Mouse (Mus musculus): ENCODE measurements around the gene Ccm2.
"Not testable (repeated sequence)": the region's sequence is repeated elsewhere in the genome, so short reads cannot be mapped to it uniquely, and the experiment has no call there.

DNA sequence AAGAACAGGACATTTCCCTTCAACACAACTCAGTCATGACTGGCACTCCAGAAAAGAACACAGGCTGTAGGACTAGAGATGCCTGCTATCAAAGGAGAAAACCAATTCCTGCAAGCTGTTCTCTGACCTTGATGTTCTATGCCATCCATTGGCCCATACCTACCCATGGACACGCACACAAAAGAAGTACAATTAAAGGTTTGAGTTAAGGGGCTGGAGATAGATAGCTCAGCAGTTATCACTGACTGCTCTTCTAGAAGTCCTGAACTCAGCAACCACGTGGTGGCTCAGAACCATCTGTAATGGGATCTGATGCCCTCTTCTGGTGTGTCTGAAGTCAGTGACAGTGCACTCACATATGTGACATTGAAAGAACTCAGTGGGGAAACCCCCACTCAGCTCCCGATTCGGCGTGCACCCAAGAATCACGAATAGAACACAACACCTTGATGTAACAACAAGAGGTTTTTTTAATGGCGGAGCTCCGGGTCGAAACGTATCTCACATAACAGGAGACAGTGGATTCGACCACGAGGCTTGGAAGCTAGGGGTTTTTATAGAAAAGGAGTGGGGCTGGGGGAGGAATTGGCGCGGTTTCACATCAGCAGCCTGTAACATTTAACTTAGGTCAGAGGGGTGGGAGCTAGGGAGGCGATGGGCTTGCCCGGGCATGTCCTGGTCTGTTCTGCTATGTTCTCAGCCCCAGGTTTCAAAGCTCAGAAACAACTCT, 20.0 kb upstream of the Ccm2 start:
- not testable (repeated sequence) for TF ChIP-seq CTCF (IDR thresholded peaks at IDR 0.05; ENCODE audit: control insufficient read depth, insufficient read depth, low read length); POLR2A (IDR thresholded peaks at IDR 0.05; ENCODE audit: borderline replicate concordance, control insufficient read depth, low read depth, low read length)
